Mouse (Mus musculus) heart, adult 8-10 months (tissue): ENCODE results near the gene Slc6a4. TPM values are rescaled to one million over a fixed set of nuclear protein-coding genes. Genes with fewer than 3 reads are reported as not detected.
"Not testable (repeated sequence)": the region's sequence is repeated elsewhere in the genome, so short reads cannot be mapped to it uniquely, and the experiment has no call there.

ENCODE experiments used
- DNase-seq: peaks from one replicate; pipeline ENCODE4 v3.0.0; 2022; ENCODE audit warnings: low spot score
- microRNA-seq: library from miRNA; unstranded; fragments of <30 nt; microRNA quantifications from one replicate; pipeline ENCODE4 v1.2.0, GENCODE M21; 2022
- total RNA-seq, 4 experiments: library from RNA; stranded (reverse); gene quantifications; 2 replicates each; pipeline ENCODE4 v1.2.4; 2022

Gene Slc6a4
- total RNA-seq, 4 experiments from 2014 or later, result 0.57 to 0.75 (median 0.59) TPM

DNA sequence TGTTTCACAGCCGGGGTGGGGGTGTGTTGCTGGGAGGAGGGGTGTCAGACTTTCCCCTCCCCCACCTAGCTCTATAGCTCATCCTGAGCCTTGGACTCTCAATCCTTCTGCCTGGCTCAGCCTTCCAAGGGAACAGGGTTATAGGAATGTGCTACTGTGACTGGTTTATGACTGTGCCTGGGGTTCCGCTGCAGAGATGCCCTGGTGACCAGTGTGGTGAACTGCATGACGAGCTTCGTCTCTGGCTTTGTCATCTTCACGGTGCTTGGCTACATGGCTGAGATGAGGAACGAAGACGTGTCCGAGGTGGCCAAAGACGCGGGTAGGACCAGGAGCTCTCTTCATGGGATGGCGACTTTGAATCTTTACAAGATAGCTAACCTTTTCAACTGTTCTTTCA is 19.6 kb downstream of the Slc6a4 start:
- DNase-seq, result no peak

DNA sequence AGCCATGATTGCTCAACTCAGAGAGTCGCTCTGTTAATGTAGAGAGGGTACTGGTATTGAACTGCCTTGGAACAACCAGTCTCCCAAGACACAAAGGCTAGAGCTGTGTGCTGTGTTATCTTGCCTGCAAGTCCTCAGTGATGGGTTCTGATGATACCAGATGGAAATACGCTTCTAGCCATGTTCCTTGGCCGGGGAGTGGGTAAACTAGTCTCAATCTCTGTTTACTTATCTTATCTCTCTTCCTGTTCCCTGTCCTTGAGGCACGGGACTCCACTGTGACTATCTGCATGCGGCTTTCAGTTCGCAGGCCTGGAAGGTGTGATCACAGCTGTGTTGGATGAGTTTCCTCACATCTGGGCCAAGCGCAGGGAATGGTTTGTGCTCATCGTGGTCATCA is 21.1 kb downstream of the Slc6a4 start:
- DNase-seq, result no peak

DNA sequence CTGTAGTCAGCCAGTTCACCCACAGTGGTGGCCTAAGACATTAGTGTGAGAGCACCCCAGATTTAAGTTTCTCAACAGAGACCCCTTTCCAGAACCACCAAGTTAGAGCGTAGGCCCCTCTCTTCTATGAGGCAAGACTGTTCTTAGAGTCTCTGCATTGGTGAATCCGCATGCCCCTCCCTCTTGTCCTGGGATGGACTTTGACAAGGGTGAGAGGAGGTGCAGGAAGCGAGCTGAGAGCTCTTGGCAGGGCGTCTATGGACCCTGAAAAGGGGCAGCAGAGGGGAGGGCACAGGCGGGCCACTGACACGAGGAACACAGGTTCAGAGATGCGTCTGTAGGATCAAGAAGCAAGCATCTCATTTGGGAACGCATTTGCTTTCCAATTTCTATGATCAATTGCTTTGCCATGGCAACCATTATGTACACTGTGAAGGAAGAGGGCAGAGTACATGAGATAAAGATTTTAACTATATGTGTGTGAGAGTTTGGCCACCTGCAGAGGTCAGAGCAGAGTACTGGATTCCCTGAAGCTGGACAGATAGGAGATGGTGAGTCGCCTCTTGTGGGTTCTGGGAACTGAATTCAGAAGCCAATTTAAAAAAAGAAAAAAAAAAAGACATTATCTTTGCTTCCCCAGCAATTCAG is 23.5 kb downstream of the Slc6a4 start:
- DNase-seq, result no peak

GRCm38 (mm10) chr11:77026559-77026958 is 28.2 kb downstream of the Slc6a4 start:
- no peak for DNase-seq

DNA sequence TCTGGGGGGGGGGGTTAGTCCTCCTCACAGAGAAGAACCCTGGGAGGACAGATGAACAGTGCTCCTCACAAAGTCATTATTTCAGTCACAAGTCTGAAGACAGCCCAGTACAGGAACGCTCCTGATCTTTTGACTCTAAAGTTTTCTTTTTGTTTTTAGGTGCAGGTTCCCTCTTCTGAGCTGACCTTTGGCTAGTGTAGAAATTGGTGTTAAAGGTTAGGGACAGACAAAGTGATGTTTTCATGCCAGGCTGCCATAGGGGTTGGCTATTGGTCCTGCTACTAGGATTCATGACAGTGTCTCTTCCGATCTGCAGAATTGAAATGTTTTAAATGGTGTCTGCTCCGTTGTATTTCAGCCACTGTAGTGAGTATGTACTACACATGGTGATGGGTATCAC is 29.8 kb downstream of the Slc6a4 start:
- DNase-seq, result no peak

DNA sequence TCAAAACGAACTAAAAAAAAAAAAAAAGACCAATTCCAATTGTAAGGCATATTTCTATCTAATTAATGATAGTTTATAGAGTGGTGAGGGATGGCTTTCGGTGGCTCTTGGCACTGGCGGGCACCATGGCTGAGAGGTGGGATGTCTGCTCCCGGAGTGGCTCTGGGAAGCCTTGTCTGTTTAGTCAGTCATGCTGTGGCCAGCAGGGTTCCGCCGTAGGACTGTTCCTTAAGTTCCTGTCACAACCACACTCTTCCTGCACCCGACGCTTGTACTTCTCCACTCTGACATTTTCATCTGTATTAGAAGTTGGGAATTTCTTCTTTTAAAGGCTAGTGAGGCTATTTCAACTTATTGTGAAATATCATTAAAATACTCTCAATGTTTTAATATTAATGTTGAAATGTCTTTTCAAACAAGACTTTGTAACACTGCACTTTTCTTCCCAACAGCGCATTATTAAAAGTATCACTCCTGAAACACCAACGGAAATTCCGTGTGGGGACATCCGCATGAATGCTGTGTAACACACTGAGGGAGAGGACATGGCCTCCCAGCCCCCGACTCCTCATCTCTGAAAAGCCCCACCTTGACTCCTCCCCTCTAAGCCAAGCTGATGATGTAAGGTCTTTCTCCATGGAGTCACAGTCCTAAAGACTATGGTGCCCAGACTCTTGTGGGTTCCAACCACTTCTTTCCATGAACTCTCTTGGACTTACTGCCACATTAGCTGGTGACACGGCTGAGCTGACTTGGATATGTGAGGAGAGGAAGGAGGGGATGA is 32.9 kb downstream of the Slc6a4 start:
- DNase-seq, result no peak

GRCm38 (mm10) chr11:77041891-77042290 is 43.5 kb downstream of the Slc6a4 start:
- no peak for DNase-seq

- no peak for DNase-seq
These were observed 44.4 kb downstream of the Slc6a4 start for GRCm38 (mm10) chr11:77042816-77043215.

DNA sequence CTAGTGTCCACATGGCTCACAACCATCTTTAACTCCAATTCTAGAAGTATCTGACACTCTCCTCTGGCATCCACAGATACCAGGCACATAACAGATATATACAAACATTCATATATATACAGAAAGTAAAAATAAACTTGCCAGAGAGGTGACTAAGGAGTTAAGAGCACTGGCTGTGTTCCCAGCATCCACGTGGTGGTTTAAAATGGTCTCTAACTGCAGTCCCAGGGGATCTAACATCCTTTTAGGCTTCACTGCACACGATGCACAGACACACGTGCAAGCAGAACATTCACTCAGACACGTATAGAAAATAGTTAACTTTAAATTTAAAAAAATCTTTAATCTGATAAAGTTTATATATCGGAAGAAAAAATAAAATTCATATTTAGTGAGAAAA is 63.5 kb downstream of the Slc6a4 start:
- DNase-seq, result peak; percentile 1

GRCm38 (mm10) chr11:77063406-77063805 is 65.0 kb downstream of the Slc6a4 start:
- DNase-seq, result no peak

DNA sequence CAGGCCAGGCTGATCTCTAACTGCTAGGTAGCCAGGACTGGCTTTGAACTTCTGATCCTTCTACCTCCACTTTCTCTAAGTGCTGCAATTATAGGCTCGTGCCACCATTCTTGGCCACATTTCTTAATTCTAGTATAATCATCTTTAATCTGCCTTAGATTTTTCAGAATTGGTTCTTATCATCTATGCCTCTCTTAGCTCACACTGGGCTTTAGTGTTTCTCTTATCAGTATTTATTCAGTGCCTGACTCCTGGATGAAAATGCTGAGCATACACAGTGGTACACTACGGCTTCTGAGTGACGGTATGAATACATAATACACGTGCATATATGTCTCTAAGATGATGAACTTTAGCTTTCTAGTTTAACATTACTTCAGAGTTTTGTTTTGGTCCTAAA is 70.4 kb downstream of the Slc6a4 start:
- no peak for DNase-seq

DNA sequence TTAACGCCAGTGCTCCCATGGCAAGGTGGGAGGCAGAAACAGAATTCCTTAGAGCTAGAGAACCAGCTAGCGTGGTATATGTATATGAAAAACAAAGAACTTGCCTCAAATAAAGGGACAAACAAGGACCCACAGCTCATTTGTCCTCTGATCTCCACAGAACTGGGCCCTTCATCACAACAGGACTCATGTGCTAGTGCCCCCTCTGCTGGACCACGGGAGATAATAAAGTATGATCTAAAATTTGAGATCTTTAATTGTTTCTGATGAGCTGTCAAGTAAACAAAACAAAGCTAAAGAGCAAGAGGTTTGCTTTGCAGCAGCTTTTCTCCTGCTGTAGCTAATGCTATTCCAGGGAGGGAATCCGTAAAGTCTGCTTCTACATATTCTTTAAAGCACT is 72.3 kb downstream of the Slc6a4 start:
- DNase-seq, result no peak

DNA sequence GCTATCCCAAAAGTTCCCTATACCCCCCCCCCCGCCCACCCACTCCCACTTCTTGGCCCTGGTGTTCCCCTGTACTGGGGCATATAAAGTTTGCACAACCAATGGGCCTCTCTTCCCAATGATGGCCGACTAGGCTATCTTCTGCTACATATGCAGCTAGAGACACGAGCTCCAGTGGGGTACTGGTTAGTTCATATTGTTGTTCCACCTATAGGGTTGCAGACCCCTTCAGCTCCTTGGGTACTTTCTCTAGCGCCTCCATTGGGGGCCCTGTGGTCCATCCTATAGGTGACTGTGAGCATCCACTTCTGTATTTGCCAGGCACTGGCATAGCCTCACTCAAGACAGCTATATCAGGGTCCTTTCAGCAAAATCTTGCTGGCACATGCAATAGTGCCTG is 78.9 kb downstream of the Slc6a4 start:
- not testable (repeated sequence) for DNase-seq

- DNase-seq, result no peak
These were observed 79.4 kb downstream of the Slc6a4 start for GRCm38 (mm10) chr11:77077792-77078191.

GRCm38 (mm10) chr11:77078273-77079134 is 80.1 kb downstream of the Slc6a4 start, which contains the start of gene Nsrp1:
TSS of gene Nsrp1 (minus strand) at chr11:77078435.
- peak; percentile 92 for DNase-seq

DNA sequence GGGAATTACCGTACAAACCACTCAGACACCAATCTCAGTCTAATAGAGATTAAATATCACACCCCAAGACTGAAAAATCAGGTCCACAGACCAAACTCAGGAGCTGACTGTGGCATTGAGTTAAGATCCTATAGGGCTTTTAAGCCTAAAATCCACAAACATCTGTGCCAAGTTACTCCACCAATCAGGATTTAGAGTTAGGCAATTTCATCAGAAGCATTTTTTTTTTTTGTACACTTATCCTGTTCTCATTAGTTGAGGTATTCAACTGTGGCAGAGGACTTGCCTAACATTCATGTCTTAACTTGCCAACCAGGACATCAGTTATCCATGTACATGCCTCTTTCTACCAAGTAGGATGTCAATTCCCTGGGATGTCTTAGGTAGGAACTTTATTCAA is 81.0 kb downstream of the Slc6a4 start:
- no peak for DNase-seq

Small RNAs within 50 kb of the gene (microRNA-seq; reads per million reads assigned to microRNA genes)
- 2,029 reads per million, percentile 87 among the genes with 10 or more reads in this experiment for gene Mir423

Other genes starting within 250 kb of the Slc6a4 start
- 10 to 100 TPM; 23.6 to 32.6 (median 27.9) TPM for gene Gosr1, start 235.0 kb upstream of the Slc6a4 start, total RNA-seq
- gene Cpd, start 151.6 kb upstream of the Slc6a4 start, total RNA-seq, result 10 to 100 TPM; 32.8 to 38.8 (median 37.0) TPM
- gene Tmigd1, start 96.4 kb upstream of the Slc6a4 start, total RNA-seq, result under 1 TPM in 2 of 4 experiments, not detected in 2; 0.38 to 0.53 TPM
- 10 to 100 TPM; 27.6 to 31.0 (median 28.0) TPM for gene Blmh, start 73.8 kb upstream of the Slc6a4 start, total RNA-seq
- gene Nsrp1, start 79.8 kb downstream of the Slc6a4 start, total RNA-seq, result 10 to 100 TPM in 2 of 4 experiments, 1 to 10 TPM in 2; 8.7 to 11.1 (median 9.9) TPM
- gene Efcab5, start 190.4 kb downstream of the Slc6a4 start, total RNA-seq, result under 1 TPM; 0.14 to 0.75 (median 0.20) TPM
- 10 to 100 TPM; 64.4 to 77.0 (median 70.7) TPM for gene Ssh2, start 217.7 kb downstream of the Slc6a4 start, total RNA-seq